Mouse (Mus musculus): ENCODE measurements at regions not wholly inside any gene's neighbourhood (a gene's known extent, or its start where the extent isn't known, plus 50 kb on each side); places are given as distances from the start of the nearest gene placed in this dataset.

GRCm38 (mm10) chr4:105974948-105975347 lies 185.3 kb downstream of the Gm12728 start:
- Histone ChIP-seq H3K9ac (no peak overlapping the region), H3K27me3 (no peaks in the 10 kb centered on the region), H3K27ac (no peak overlapping the region), H3K4me2 (no peak overlapping the region), H3K4me3 (no peak overlapping the region), H3K4me1 (no peaks in the 10 kb centered on the region), H3K9me3 (no peaks in the 10 kb centered on the region), H3K36me3 (no peaks in the 10 kb centered on the region)
- ATAC-seq (ENCODE audit: borderline replicate concordance, extremely low read depth, low FRiP score, low TSS enrichment) = no peak
- 55% methylated on average over 4 of the region's 4 CpGs for WGBS

- ATAC-seq (ENCODE audit: borderline replicate concordance, extremely low read depth, low FRiP score, low TSS enrichment) = no peak
- 76% methylated on average over 5 of the region's 5 CpGs for WGBS
- no peaks in the 10 kb centered on the region for H3K36me3 ChIP-seq
Measured at GRCm38 (mm10) chr4:105979048-105979447, 189.4 kb downstream of the Gm12728 start.

GRCm38 (mm10) chr4:105983018-105983417 lies 193.3 kb downstream of the Gm12728 start:
- no peaks in the 10 kb centered on the region for H3K4me1 ChIP-seq
- ATAC-seq (ENCODE audit: borderline replicate concordance, extremely low read depth, low FRiP score, low TSS enrichment) = no peak
- H3K36me3 ChIP-seq = no peaks in the 10 kb centered on the region
- no peaks in the 10 kb centered on the region for H3K27me3 ChIP-seq
- H3K9ac ChIP-seq = no peak overlapping the region
- WGBS = 79% methylated on average over 1 of the region's 1 CpGs
- no peaks in the 10 kb centered on the region for H3K9me3 ChIP-seq
- H3K27ac ChIP-seq = no peak overlapping the region
- H3K4me2 ChIP-seq = no peak overlapping the region
- no peak overlapping the region for H3K4me3 ChIP-seq

More at GRCm38 (mm10) chr4:105979048-105979447, 189.4 kb downstream of the Gm12728 start:
- Histone ChIP-seq H3K9me3 (no peaks in the 10 kb centered on the region), H3K4me1 (no peaks in the 10 kb centered on the region), H3K4me3 (no peak overlapping the region), H3K27ac (no peak overlapping the region), H3K9ac (no peak overlapping the region), H3K4me2 (no peak overlapping the region), H3K27me3 (no peaks in the 10 kb centered on the region)

GRCm38 (mm10) chr4:105987963-105988602 lies 198.4 kb downstream of the Gm12728 start:
- no peaks in the 10 kb centered on the region for H3K9me3 ChIP-seq
- no peak overlapping the region for H3K4me2 ChIP-seq
- H3K9ac ChIP-seq = no peak overlapping the region
- peaks cover 6% of the 10 kb centered on the region; the same call in 1 of the 2 replicates for H3K4me1 ChIP-seq
- H3K36me3 ChIP-seq = no peaks in the 10 kb centered on the region
- ATAC-seq (ENCODE audit: borderline replicate concordance, extremely low read depth, low FRiP score, low TSS enrichment) = peak; percentile 81; the same call in 1 of the 2 replicates
- H3K27me3 ChIP-seq = no peaks in the 10 kb centered on the region
- no peak overlapping the region for H3K4me3 ChIP-seq
- WGBS = 44% methylated on average over 5 of the region's 5 CpGs
- H3K27ac ChIP-seq = no peak overlapping the region

- H3K4me1 ChIP-seq = peaks cover 22% of the 10 kb centered on the region; the same call in 1 of the 2 replicates
- no peak overlapping the region for H3K4me2 ChIP-seq
- H3K27ac ChIP-seq = no peak overlapping the region; the same call in 1 of the 2 replicates
- no peaks in the 10 kb centered on the region for H3K36me3 ChIP-seq
- 65% methylated on average over 6 of the region's 6 CpGs for WGBS
- no peaks in the 10 kb centered on the region for H3K27me3 ChIP-seq
- H3K9me3 ChIP-seq = no peaks in the 10 kb centered on the region
- no peak overlapping the region for H3K4me3 ChIP-seq
- no peak overlapping the region for H3K9ac ChIP-seq
- ATAC-seq (ENCODE audit: borderline replicate concordance, extremely low read depth, low FRiP score, low TSS enrichment) = no peak
Measured at GRCm38 (mm10) chr4:105992581-105993127, 203.0 kb downstream of the Gm12728 start.

- H3K9me3 ChIP-seq = no peaks in the 10 kb centered on the region
- H3K4me3 ChIP-seq = no peak overlapping the region
- no peak for ATAC-seq (ENCODE audit: borderline replicate concordance, extremely low read depth, low FRiP score, low TSS enrichment)
- peaks cover 24% of the 10 kb centered on the region; the same call in 1 of the 2 replicates for H3K4me1 ChIP-seq
- H3K9ac ChIP-seq = no peak overlapping the region
- no peaks in the 10 kb centered on the region for H3K36me3 ChIP-seq
- no peaks in the 10 kb centered on the region for H3K27me3 ChIP-seq
- 69% methylated on average over 14 of the region's 14 CpGs for WGBS
- no peak overlapping the region for H3K4me2 ChIP-seq
- H3K27ac ChIP-seq = no peak overlapping the region
Measured at GRCm38 (mm10) chr4:105994390-105994798, 204.7 kb downstream of the Gm12728 start.

GRCm38 (mm10) chr4:105996060-105996459 lies 206.4 kb downstream of the Gm12728 start:
- no peak overlapping the region for H3K27ac ChIP-seq
- no peaks in the 10 kb centered on the region for H3K27me3 ChIP-seq
- no peak for ATAC-seq (ENCODE audit: borderline replicate concordance, extremely low read depth, low FRiP score, low TSS enrichment)
- H3K4me1 ChIP-seq = peaks cover 24% of the 10 kb centered on the region; the same call in 1 of the 2 replicates
- H3K9me3 ChIP-seq = no peaks in the 10 kb centered on the region
- H3K4me3 ChIP-seq = no peak overlapping the region
- H3K9ac ChIP-seq = no peak overlapping the region
- 29% methylated on average over 4 of the region's 4 CpGs for WGBS
- H3K4me2 ChIP-seq = no peak overlapping the region
- H3K36me3 ChIP-seq = no peaks in the 10 kb centered on the region

GRCm38 (mm10) chr4:105996893-105997630 lies 207.4 kb downstream of the Gm12728 start:
- 42% methylated on average over 3 of the region's 3 CpGs for WGBS
- Histone ChIP-seq H3K27ac (peak overlapping the region; percentile 74), H3K4me1 (peaks cover 24% of the 10 kb centered on the region; the same call in 1 of the 2 replicates), H3K36me3 (no peaks in the 10 kb centered on the region), H3K9ac (no peak overlapping the region), H3K4me3 (no peak overlapping the region), H3K9me3 (no peaks in the 10 kb centered on the region), H3K27me3 (no peaks in the 10 kb centered on the region), H3K4me2 (no peak overlapping the region)
- ATAC-seq (ENCODE audit: borderline replicate concordance, extremely low read depth, low FRiP score, low TSS enrichment) = peak; percentile 86

- Histone ChIP-seq H3K36me3 (no peaks in the 10 kb centered on the region), H3K4me3 (no peak overlapping the region), H3K4me2 (no peak overlapping the region), H3K9me3 (no peaks in the 10 kb centered on the region), H3K9ac (no peak overlapping the region), H3K27me3 (no peaks in the 10 kb centered on the region), H3K4me1 (0 out of 2 replicates have a peak, but pooled peaks cover 3% of the 10 kb centered on the region), H3K27ac (no peak overlapping the region)
- no peak for ATAC-seq (ENCODE audit: borderline replicate concordance, extremely low read depth, low FRiP score, low TSS enrichment)
- WGBS = 81% methylated on average over 3 of the region's 3 CpGs
Measured at GRCm38 (mm10) chr4:106002516-106002915, 212.8 kb downstream of the Gm12728 start.

- no peak for ATAC-seq (ENCODE audit: borderline replicate concordance, extremely low read depth, low FRiP score, low TSS enrichment)
- Histone ChIP-seq H3K4me2 (no peak overlapping the region), H3K4me1 (no peaks in the 10 kb centered on the region), H3K9me3 (no peaks in the 10 kb centered on the region), H3K27ac (no peak overlapping the region), H3K9ac (no peak overlapping the region), H3K36me3 (no peaks in the 10 kb centered on the region), H3K4me3 (no peak overlapping the region), H3K27me3 (no peaks in the 10 kb centered on the region)
- 56% methylated on average over 5 of the region's 5 CpGs for WGBS
Measured at GRCm38 (mm10) chr4:106005936-106006335, 216.3 kb downstream of the Gm12728 start.

GRCm38 (mm10) chr4:106007334-106008190 lies 217.9 kb downstream of the Gm12728 start:
- no peaks in the 10 kb centered on the region for H3K27me3 ChIP-seq
- H3K9ac ChIP-seq = no peak overlapping the region
- no peak overlapping the region for H3K4me3 ChIP-seq
- no peaks in the 10 kb centered on the region for H3K36me3 ChIP-seq
- no peak overlapping the region for H3K4me2 ChIP-seq
- no peak overlapping the region for H3K27ac ChIP-seq
- no peaks in the 10 kb centered on the region for H3K9me3 ChIP-seq
- no peak for ATAC-seq (ENCODE audit: borderline replicate concordance, extremely low read depth, low FRiP score, low TSS enrichment)
- no peaks in the 10 kb centered on the region for H3K4me1 ChIP-seq
- 59% methylated on average over 8 of the region's 8 CpGs for WGBS

Data from lung, embryonic 15.5 days (tissue).